8 mouse cellular contexts compared by ENCODE assay signal in the genomic region with DNA sequence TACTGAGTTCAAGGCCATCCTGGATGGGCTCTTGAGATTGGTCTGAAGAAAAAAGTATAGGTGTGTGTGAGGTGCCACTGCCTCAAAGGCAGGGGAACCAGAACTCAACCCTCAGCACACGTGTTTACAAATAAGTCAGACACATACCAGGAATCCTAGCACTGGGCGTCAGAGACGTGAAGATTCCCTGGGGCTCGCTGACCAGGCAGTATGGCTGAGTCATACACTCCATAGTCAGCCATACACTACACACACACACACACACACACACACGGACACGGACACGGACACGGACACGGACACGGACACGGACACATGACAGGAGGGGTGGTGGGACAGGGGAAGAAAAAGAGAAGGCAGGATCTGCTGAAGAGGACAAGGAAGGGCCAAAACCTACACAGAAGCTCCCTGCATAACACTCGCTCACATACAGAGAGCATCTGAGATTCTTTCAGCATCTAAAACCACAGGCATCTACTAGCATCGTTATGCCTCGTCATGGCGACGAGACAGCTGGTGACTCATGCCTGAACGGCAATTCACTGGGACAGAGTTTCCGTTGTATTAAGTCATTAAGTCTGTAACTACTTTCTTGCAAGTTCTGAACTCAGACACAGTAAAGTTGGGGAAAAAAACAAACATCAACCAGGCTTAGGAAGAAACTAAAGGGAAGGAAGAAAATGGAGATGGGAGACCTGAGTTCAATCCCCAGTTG. TPM values are rescaled to one million over a fixed set of nuclear protein-coding genes. Genes with fewer than 3 reads are reported as not detected.
DNase-seq lines count a peak whose midpoint lies in the region.
"Had no signal": no experiment of that assay in that cellular context is flagged by ENCODE, and none has a peak within 500 bp of the region (broad histone marks: within the 10 kb centered on the region; RNA-seq: fewer than 3 reads in every experiment).

No protein-coding gene starts in this region.

- no peak overlapping the region for H3K27ac ChIP-seq in hindbrain, embryonic 10.5 days
- H3K27ac ChIP-seq: hindbrain, embryonic 13.5 days had no signal

- H3K4me1 ChIP-seq in hindbrain, embryonic 10.5 days (replicated peaks): peaks cover 7% of the 10 kb centered on the region; the same call in 1 of the 2 replicates

- no peaks in the 10 kb centered on the region for H3K9me3 ChIP-seq in hindbrain, embryonic 10.5 days
- H3K9me3 ChIP-seq: hindbrain, embryonic 13.5 days had no signal

- H3K4me3 ChIP-seq in hindbrain, embryonic 10.5 days: no peak overlapping the region
- H3K4me3 ChIP-seq: hindbrain, embryonic 13.5 days had no signal

- no peaks in the 10 kb centered on the region for H3K27me3 ChIP-seq in hindbrain, embryonic 10.5 days (ENCODE audit: insufficient read depth, poor library complexity, severe bottlenecking)
- H3K27me3 ChIP-seq: hindbrain, embryonic 13.5 days had no signal

- WGBS in hindbrain, embryonic 10.5 days: 81% methylated on average over 18 of the region's 18 CpGs

- peak; percentile 43 to 44 for DNase-seq in right cerebral cortex, adult 2 months (ENCODE audit: low spot score in 2 of 2)
- no peak for DNase-seq in right cerebral cortex, postnatal 36 days (ENCODE audit: low spot score in 2 of 2)
- peak; percentile 47 for DNase-seq in adrenal gland, adult 8-10 months
- DNase-seq in lung, postnatal 14 days: peak; percentile 21
- DNase-seq in spleen, postnatal 4 days (ENCODE audit: low spot score in 2 of 2): no peak
- DNase-seq in hindbrain, embryonic 10.5 days (ENCODE audit: low spot score): no peak
- DNase-seq in cerebellum, adult 9-10 months: no peak

- no peaks in the 10 kb centered on the region for H3K36me3 ChIP-seq in hindbrain, embryonic 10.5 days
- H3K36me3 ChIP-seq: hindbrain, embryonic 13.5 days had no signal

RNA-seq across cellular contexts. Expression of a gene that starts 2.5 kb away (rescaled TPM):
- 100 to 1,000 TPM in 2 of 4 experiments, 10 to 100 TPM in 2; 82.6 to 138 (median 109) TPM for total RNA-seq in adrenal gland, adult 8-10 months (2022)
- polyA plus RNA-seq in hindbrain, embryonic 10.5 days (2016; fragmentation: Nextera tagmentation; extraction: Ambion mirVana): 25.2 and 28.9 TPM in 2 replicates

RNA-seq across cellular contexts. Expression of a gene that starts 32.4 kb away (rescaled TPM):
- 10 to 100 TPM in 2 of 4 experiments, 1 to 10 TPM in 2; 6.3 to 10.4 (median 9.7) TPM for total RNA-seq in adrenal gland, adult 8-10 months (2022)
- 3.6 and 4.0 TPM in 2 replicates for polyA plus RNA-seq in hindbrain, embryonic 10.5 days (2016; fragmentation: Nextera tagmentation; extraction: Ambion mirVana)

Comparison
In these comparisons a context has a peak if more than half of its experiments do, and no peak if none do; other contexts are left out.
1. DNase-seq: peak in right cerebral cortex, adult 2 months (2 of 2), adrenal gland, adult 8-10 months (single experiment) and lung, postnatal 14 days (single experiment); none in right cerebral cortex, postnatal 36 days (0 of 2), spleen, postnatal 4 days (0 of 2), hindbrain, embryonic 10.5 days (single experiment) and cerebellum, adult 9-10 months (single experiment).